Mouse (Mus musculus) cortical plate, adult 2 months (tissue): Measurements from ENCODE around the gene Olfr1391. TPM values are rescaled to one million over a fixed set of nuclear protein-coding genes. Genes with fewer than 3 reads are reported as not detected.

Source experiments
- H3K27ac ChIP-seq: fragments of 200-500 bp; 2 replicates; pipeline ENCODE4 v1.5.1; 2012; ENCODE audit warnings: low read length, control low read depth, inconsistent platforms; ENCODE audit not compliant: insufficient read depth
- H3K4me1 ChIP-seq: fragments of 200-500 bp; 2 replicates; pipeline ENCODE4 v1.6.1; 2011; ENCODE audit warnings: low read length; ENCODE audit not compliant: control insufficient read depth, insufficient read depth
- H3K4me3 ChIP-seq: fragments of 200-500 bp; 2 replicates; pipeline ENCODE4 v1.5.1; 2011; ENCODE audit warnings: mild to moderate bottlenecking, low read length, control low read depth; ENCODE audit not compliant: insufficient read depth
- CTCF ChIP-seq: fragments of 200-500 bp; IDR thresholded peaks from 2 replicates; pipeline ENCODE4 v1.5.1; 2011; ENCODE audit warnings: mild to moderate bottlenecking, control low read depth, low read length; ENCODE audit not compliant: insufficient read depth; ENCODE audit errors: extremely low read depth
- POLR2A ChIP-seq: fragments of 200-500 bp; IDR thresholded peaks from 2 replicates; pipeline ENCODE4 v1.6.1; 2011; ENCODE audit warnings: mild to moderate bottlenecking, low read length, control low read depth; ENCODE audit not compliant: insufficient read depth; ENCODE audit errors: extremely low read depth
- polyA plus RNA-seq: library from polyadenylated mRNA; depleted of rRNA; stranded (reverse); fragments of >200 nt; gene quantifications from 2 replicates; pipeline ENCODE4 v1.2.3, GENCODE M21; 2012; rRNA removed

Olfr1391 gene
- polyA plus RNA-seq, 1 experiment = not detected

DNA sequence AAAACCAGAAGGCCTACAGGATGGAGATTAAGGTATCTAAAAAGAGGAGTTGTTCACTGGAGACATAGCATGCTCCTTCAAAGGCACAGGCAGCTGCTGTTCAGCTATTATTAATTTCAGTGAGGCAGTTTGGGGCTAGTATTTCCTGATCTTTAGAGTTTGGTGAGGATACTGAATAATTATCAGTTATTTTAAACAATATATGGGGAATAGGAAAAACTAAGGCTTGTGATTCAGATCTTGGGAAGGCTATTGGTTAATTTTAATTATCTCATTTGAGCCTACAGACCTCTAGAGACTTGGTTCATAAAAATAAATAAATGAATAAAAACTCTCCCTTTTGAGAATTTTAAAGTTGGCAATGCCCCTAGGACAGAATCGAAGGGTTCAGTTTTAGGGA is 12.3 kb downstream of the Olfr1391 start, which contains the start of gene Olfr1390:
Olfr1390 (plus strand) TSS at position 301 of the 400 bp plus-strand sequence.
- TF ChIP-seq POLR2A (no peak), CTCF (no peak)
- H3K4me1 ChIP-seq = no peaks in the 10 kb centered on the region; the same call in 1 of the 2 replicates
- no peak within 1 kb of the TSS for H3K27ac ChIP-seq
- no peak within 1 kb of the TSS for H3K4me3 ChIP-seq

DNA sequence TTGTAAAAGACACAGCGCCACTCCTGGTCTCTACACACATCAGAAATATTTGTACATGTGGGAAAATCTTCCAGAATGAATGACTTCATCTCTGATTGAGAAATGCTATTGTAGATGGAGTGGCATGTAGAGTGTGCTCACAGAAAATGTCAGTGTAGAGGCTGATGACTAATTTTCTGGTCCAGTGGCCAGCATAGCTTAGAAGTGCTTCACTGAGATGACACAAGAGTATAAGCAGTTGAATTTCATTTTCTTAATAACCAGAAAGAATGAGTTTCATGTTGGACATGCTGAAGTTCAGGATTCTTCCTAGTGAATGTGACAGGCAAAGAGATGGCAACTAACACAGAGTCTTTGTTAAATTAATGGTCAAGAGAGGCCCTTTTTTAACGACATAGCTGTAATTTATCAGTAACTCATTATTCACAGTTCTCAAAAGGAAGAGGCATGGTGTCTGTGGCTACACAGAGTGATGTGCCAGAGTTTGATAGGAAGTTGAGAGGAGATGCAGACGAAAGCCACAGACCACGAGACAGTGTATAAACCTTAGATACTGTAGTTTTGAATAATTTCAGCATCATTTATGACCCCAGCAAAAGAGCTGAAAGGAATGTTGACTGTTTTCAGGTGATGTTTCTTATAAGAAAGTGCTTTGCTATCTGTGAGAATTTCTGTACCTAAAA is 14.7 kb downstream of the Olfr1391 start:
- no peaks in the 10 kb centered on the region for H3K4me1 ChIP-seq
- no peak overlapping the region for H3K4me3 ChIP-seq
- no peak overlapping the region for H3K27ac ChIP-seq
- no peak for TF ChIP-seq POLR2A
- no peak for TF ChIP-seq CTCF

Other genes starting within 250 kb of the Olfr1391 start
- gene Ifi47, start 246.2 kb upstream of the Olfr1391 start, polyA plus RNA-seq = 1.6 and 2.3 TPM in 2 replicates
- gene Olfr1396, start 207.9 kb upstream of the Olfr1391 start, polyA plus RNA-seq = not detected in 2 replicates
- 0.04 TPM in 1 of 2 replicates, not detected in the other for gene Olfr1395, start 180.5 kb upstream of the Olfr1391 start, polyA plus RNA-seq
- not detected in 2 replicates for gene Olfr1394, start 168.4 kb upstream of the Olfr1391 start, polyA plus RNA-seq
- gene Btnl9, start 135.6 kb upstream of the Olfr1391 start, polyA plus RNA-seq = 0.04 TPM in 1 of 2 replicates, not detected in the other
- gene Zfp62, start 119.5 kb upstream of the Olfr1391 start, polyA plus RNA-seq = 22.1 and 25.0 TPM in 2 replicates
- 68.1 and 73.7 TPM in 2 replicates for gene Mgat1, start 78.6 kb upstream of the Olfr1391 start, polyA plus RNA-seq
- gene Olfr1393, start 44.4 kb upstream of the Olfr1391 start, polyA plus RNA-seq = 0.15 and 0.73 TPM in 2 replicates
- 0.04 and 0.17 TPM in 2 replicates for gene Olfr1392, start 37.5 kb upstream of the Olfr1391 start, polyA plus RNA-seq
- gene Olfr10, start 18.0 kb upstream of the Olfr1391 start, polyA plus RNA-seq = not detected in 2 replicates
- not detected in 2 replicates for gene Olfr1390, start 12.4 kb downstream of the Olfr1391 start, polyA plus RNA-seq
- gene Olfr1389, start 100.3 kb downstream of the Olfr1391 start, polyA plus RNA-seq = not detected in 2 replicates
- gene Olfr1388, start 113.9 kb downstream of the Olfr1391 start, polyA plus RNA-seq = 0.09 and 0.13 TPM in 2 replicates
- not detected in 2 replicates for gene Olfr1387, start 132.6 kb downstream of the Olfr1391 start, polyA plus RNA-seq
- not detected in 2 replicates for gene Olfr1386, start 142.3 kb downstream of the Olfr1391 start, polyA plus RNA-seq
- not detected in 2 replicates for gene Olfr1385, start 166.3 kb downstream of the Olfr1391 start, polyA plus RNA-seq
- gene Olfr1384, start 184.0 kb downstream of the Olfr1391 start, polyA plus RNA-seq = not detected in 2 replicates
- gene Olfr1383, start 196.9 kb downstream of the Olfr1391 start, polyA plus RNA-seq = not detected in 2 replicates
- not detected in 2 replicates for gene Olfr1382, start 205.5 kb downstream of the Olfr1391 start, polyA plus RNA-seq
- gene Olfr1381, start 220.7 kb downstream of the Olfr1391 start, polyA plus RNA-seq = not detected in 2 replicates
- not detected in 2 replicates for gene Olfr1380, start 234.1 kb downstream of the Olfr1391 start, polyA plus RNA-seq